Mouse (Mus musculus): ENCODE results near the gene Gch1. TPM values are rescaled to one million over a fixed set of nuclear protein-coding genes. Genes with fewer than 3 reads are reported as not detected.

Gch1 gene
- polyA plus RNA-seq, 2 experiments = 0.99 to 1.3 TPM

GRCm38 (mm10) chr14:47172073-47172472, 17.1 kb downstream of the Gch1 start:
- Histone ChIP-seq H3K9ac (ENCODE audit: low read depth, low read length, severe bottlenecking) (no peak overlapping the region), H3K27ac (replicated peaks; ENCODE audit: low read depth, low read length) (no peak overlapping the region), H3K4me2 (replicated peaks; ENCODE audit: low read depth, low read length, severe bottlenecking) (no peak overlapping the region), H3K9me3 (ENCODE audit: control insufficient read depth, low read length) (no peaks in the 10 kb centered on the region), H3K27me3 (ENCODE audit: control insufficient read depth, insufficient read depth, low read length) (no peaks in the 10 kb centered on the region), H3K4me3 (replicated peaks; ENCODE audit: low read length) (no peak overlapping the region), H3K36me3 (ENCODE audit: control insufficient read depth, insufficient read depth, low read length) (no peaks in the 10 kb centered on the region), H3K4me1 (ENCODE audit: control insufficient read depth, insufficient read depth, low read length) (no peaks in the 10 kb centered on the region)
- 62% methylated on average over 5 of the region's 5 CpGs for WGBS
- ATAC-seq (ENCODE audit: low FRiP score, low read depth) (no peak), DNase-seq (ENCODE audit: low spot score) (no peak)
- TF ChIP-seq POLR2A (IDR thresholded peaks at IDR 0.05; ENCODE audit: borderline replicate concordance, extremely low read depth, insufficient read depth, insufficient read length) = no peak

GRCm38 (mm10) chr14:47170499-47171109, 18.6 kb downstream of the Gch1 start:
- no peak overlapping the region for H3K27ac ChIP-seq (replicated peaks; ENCODE audit: low read depth, low read length)
- H3K4me3 ChIP-seq (replicated peaks; ENCODE audit: low read length) = no peak overlapping the region
- H3K27me3 ChIP-seq (ENCODE audit: control insufficient read depth, insufficient read depth, low read length) = no peaks in the 10 kb centered on the region
- no peaks in the 10 kb centered on the region for H3K4me1 ChIP-seq (ENCODE audit: control insufficient read depth, insufficient read depth, low read length)
- ATAC-seq (ENCODE audit: low FRiP score, low read depth) (no peak), DNase-seq (ENCODE audit: low spot score) (no peak)
- no peaks in the 10 kb centered on the region for H3K36me3 ChIP-seq (ENCODE audit: control insufficient read depth, insufficient read depth, low read length)
- WGBS = 59% methylated on average over 3 of the region's 3 CpGs
- H3K4me2 ChIP-seq (replicated peaks; ENCODE audit: low read depth, low read length, severe bottlenecking) = no peak overlapping the region
- no peaks in the 10 kb centered on the region for H3K9me3 ChIP-seq (ENCODE audit: control insufficient read depth, low read length)
- no peak overlapping the region for H3K9ac ChIP-seq (ENCODE audit: low read depth, low read length, severe bottlenecking)
- TF ChIP-seq POLR2A (IDR thresholded peaks at IDR 0.05; ENCODE audit: borderline replicate concordance, extremely low read depth, insufficient read depth, insufficient read length) = no peak

GRCm38 (mm10) chr14:47169677-47170410, 19.4 kb downstream of the Gch1 start:
- no peak overlapping the region for H3K4me3 ChIP-seq (replicated peaks; ENCODE audit: low read length)
- DNase-seq (ENCODE audit: low spot score) (no peak), ATAC-seq (ENCODE audit: low FRiP score, low read depth) (no peak)
- no peak overlapping the region for H3K4me2 ChIP-seq (replicated peaks; ENCODE audit: low read depth, low read length, severe bottlenecking)
- H3K27ac ChIP-seq (replicated peaks; ENCODE audit: low read depth, low read length) = no peak overlapping the region
- H3K9me3 ChIP-seq (ENCODE audit: control insufficient read depth, low read length) = no peaks in the 10 kb centered on the region
- H3K4me1 ChIP-seq (ENCODE audit: control insufficient read depth, insufficient read depth, low read length) = no peaks in the 10 kb centered on the region
- WGBS = 75% methylated on average over 9 of the region's 9 CpGs
- no peak for TF ChIP-seq POLR2A (IDR thresholded peaks at IDR 0.05; ENCODE audit: borderline replicate concordance, extremely low read depth, insufficient read depth, insufficient read length)
- no peak overlapping the region for H3K9ac ChIP-seq (ENCODE audit: low read depth, low read length, severe bottlenecking)
- H3K27me3 ChIP-seq (ENCODE audit: control insufficient read depth, insufficient read depth, low read length) = no peaks in the 10 kb centered on the region
- no peaks in the 10 kb centered on the region for H3K36me3 ChIP-seq (ENCODE audit: control insufficient read depth, insufficient read depth, low read length)

GRCm38 (mm10) chr14:47165741-47166140, 23.5 kb downstream of the Gch1 start:
- 84% methylated on average over 5 of the region's 5 CpGs for WGBS
- H3K9me3 ChIP-seq (ENCODE audit: control insufficient read depth, low read length) = no peaks in the 10 kb centered on the region
- no peaks in the 10 kb centered on the region for H3K27me3 ChIP-seq (ENCODE audit: control insufficient read depth, insufficient read depth, low read length)
- no peak overlapping the region for H3K27ac ChIP-seq (replicated peaks; ENCODE audit: low read depth, low read length)
- no peak for TF ChIP-seq POLR2A (IDR thresholded peaks at IDR 0.05; ENCODE audit: borderline replicate concordance, extremely low read depth, insufficient read depth, insufficient read length)
- no peak overlapping the region for H3K4me2 ChIP-seq (replicated peaks; ENCODE audit: low read depth, low read length, severe bottlenecking)
- no peak overlapping the region for H3K9ac ChIP-seq (ENCODE audit: low read depth, low read length, severe bottlenecking)
- DNase-seq (ENCODE audit: low spot score) (no peak), ATAC-seq (ENCODE audit: low FRiP score, low read depth) (no peak)
- H3K36me3 ChIP-seq (ENCODE audit: control insufficient read depth, insufficient read depth, low read length) = no peaks in the 10 kb centered on the region
- no peaks in the 10 kb centered on the region for H3K4me1 ChIP-seq (ENCODE audit: control insufficient read depth, insufficient read depth, low read length)
- H3K4me3 ChIP-seq (replicated peaks; ENCODE audit: low read length) = no peak overlapping the region

- WGBS = 87% methylated on average over 5 of the region's 5 CpGs
- DNase-seq (ENCODE audit: low spot score) = no peak
- no peak for TF ChIP-seq POLR2A (IDR thresholded peaks at IDR 0.05; ENCODE audit: borderline replicate concordance, extremely low read depth, insufficient read depth, insufficient read length)
- Histone ChIP-seq H3K4me1 (ENCODE audit: control insufficient read depth, insufficient read depth, low read length) (no peaks in the 10 kb centered on the region), H3K36me3 (ENCODE audit: control insufficient read depth, insufficient read depth, low read length) (no peaks in the 10 kb centered on the region), H3K27ac (replicated peaks; ENCODE audit: low read depth, low read length) (no peak overlapping the region), H3K4me3 (replicated peaks; ENCODE audit: low read length) (no peak overlapping the region), H3K27me3 (ENCODE audit: control insufficient read depth, insufficient read depth, low read length) (no peaks in the 10 kb centered on the region), H3K9me3 (ENCODE audit: control insufficient read depth, low read length) (no peaks in the 10 kb centered on the region), H3K9ac (ENCODE audit: low read depth, low read length, severe bottlenecking) (no peak overlapping the region), H3K4me2 (replicated peaks; ENCODE audit: low read depth, low read length, severe bottlenecking) (no peak overlapping the region)
- ATAC-seq (ENCODE audit: low FRiP score, low read depth) = no peak
Measured at GRCm38 (mm10) chr14:47165117-47165516, 24.1 kb downstream of the Gch1 start.

All from limb, embryonic 14.5 days (tissue).